Mouse (Mus musculus): ENCODE measurements around the gene Ptprs. TPM values are rescaled to one million over a fixed set of nuclear protein-coding genes. Genes with fewer than 3 reads are reported as not detected.

Ptprs gene
- polyA plus RNA-seq (2012): 146 and 239 TPM in 2 replicates

GRCm38 (mm10) chr17:56476402-56476752, at the start of gene Ptprs:
Gene Ptprs (minus strand): TSS chr17:56476483.

GRCm38 (mm10) chr17:56512310-56512709, 36.0 kb upstream of the Ptprs start, which contains the start of gene Znrf4:
Gene Znrf4 (minus strand): TSS chr17:56512431.

Other genes starting within 250 kb of the Ptprs start
- gene Fem1a, start 219.7 kb downstream of the Ptprs start, polyA plus RNA-seq (2012): 13.8 and 16.5 TPM in 2 replicates
- 12.2 and 16.1 TPM in 2 replicates for gene Ticam1, start 199.7 kb downstream of the Ptprs start, polyA plus RNA-seq (2012)
- gene Plin3, start 183.6 kb downstream of the Ptprs start, polyA plus RNA-seq (2012): 17.2 and 24.5 TPM in 2 replicates
- gene Arrdc5, start 176.2 kb downstream of the Ptprs start, polyA plus RNA-seq (2012): not detected in 2 replicates
- gene Uhrf1, start 173.2 kb downstream of the Ptprs start, polyA plus RNA-seq (2012): 107 and 124 TPM in 2 replicates
- 21.9 and 26.4 TPM in 2 replicates for gene Kdm4b, start 150.4 kb downstream of the Ptprs start, polyA plus RNA-seq (2012)
- gene Znrf4, start 35.9 kb upstream of the Ptprs start, polyA plus RNA-seq (2012): not detected in 2 replicates
- 0.79 and 1.2 TPM in 2 replicates for gene Gm20219, start 77.9 kb upstream of the Ptprs start, polyA plus RNA-seq (2012)
- 222 and 401 TPM in 2 replicates for gene Safb2, start 108.1 kb upstream of the Ptprs start, polyA plus RNA-seq (2012)
- gene Safb, start 108.3 kb upstream of the Ptprs start, polyA plus RNA-seq (2012): 122 and 190 TPM in 2 replicates
- 289 and 328 TPM in 2 replicates for gene 2410015M20Rik, start 133.3 kb upstream of the Ptprs start, polyA plus RNA-seq (2012)
- 8,768 and 8,813 TPM in 2 replicates for gene Rpl36, start 136.9 kb upstream of the Ptprs start, polyA plus RNA-seq (2012)
- gene Lonp1, start 150.4 kb upstream of the Ptprs start, polyA plus RNA-seq (2012): 83.3 and 99.4 TPM in 2 replicates
- gene Catsperd, start 151.7 kb upstream of the Ptprs start, polyA plus RNA-seq (2012): 0.08 and 0.35 TPM in 2 replicates
- 104 and 107 TPM in 2 replicates for gene Ranbp3, start 196.8 kb upstream of the Ptprs start, polyA plus RNA-seq (2012)
- gene Ndufa11, start 241.3 kb upstream of the Ptprs start, polyA plus RNA-seq (2012): 280 and 302 TPM in 2 replicates
- 15.8 and 18.8 TPM in 2 replicates for gene Vmac, start 241.5 kb upstream of the Ptprs start, polyA plus RNA-seq (2012)